Mouse (Mus musculus) heart, embryonic 10.5 days (tissue): Measurements from ENCODE around the gene Nxph4. TPM values are rescaled to one million over a fixed set of nuclear protein-coding genes. Genes with fewer than 3 reads are reported as not detected.

Experiments
- DNase-seq: peaks from one replicate; pipeline ENCODE4 v3.0.0-alpha.2; 2017; ENCODE audit warnings: low spot score
- H3K27ac ChIP-seq: fragments of 300-500 bp; sonication (generic); 2 replicates; pipeline ENCODE4 v1.5.1; 2016; ENCODE audit warnings: mild to moderate bottlenecking
- H3K27me3 ChIP-seq: fragments of 300-500 bp; sonication (generic); 2 replicates; pipeline ENCODE4 v1.6.1; 2016; ENCODE audit warnings: mild to moderate bottlenecking; ENCODE audit not compliant: poor library complexity, insufficient read depth, severe bottlenecking
- H3K36me3 ChIP-seq: fragments of 300-500 bp; sonication (generic); 2 replicates; pipeline ENCODE4 v1.6.1; 2016; ENCODE audit warnings: mild to moderate bottlenecking, moderate library complexity
- H3K4me1 ChIP-seq: fragments of 300-500 bp; sonication (generic); 2 replicates; pipeline ENCODE4 v1.6.1; 2016; ENCODE audit warnings: mild to moderate bottlenecking
- H3K4me3 ChIP-seq: fragments of 300-500 bp; sonication (generic); 2 replicates; pipeline ENCODE4 v1.5.1; 2016; ENCODE audit warnings: mild to moderate bottlenecking, moderate library complexity
- H3K9me3 ChIP-seq: fragments of 300-500 bp; sonication (generic); 2 replicates; pipeline ENCODE4 v1.6.1; 2016; ENCODE audit warnings: mild to moderate bottlenecking, moderate library complexity
- WGBS: fragments of 180-500 bp; shearing (Covaris S2); methylation state at CpG from one replicate; pipeline ENCODE4 v1.1.7; 2016; 5-methylcytosine and 5-hydroxymethylcytosine counted together
- polyA plus RNA-seq: library from polyadenylated mRNA; unstranded; fragments of >200 nt; fragmentation: Nextera tagmentation; extraction: Ambion mirVana; gene quantifications from 2 replicates; pipeline ENCODE4 v1.2.1, GENCODE M21; 2016

Nxph4 gene
- polyA plus RNA-seq, 1 experiment from 2014 or later = 0.33 TPM

DNA sequence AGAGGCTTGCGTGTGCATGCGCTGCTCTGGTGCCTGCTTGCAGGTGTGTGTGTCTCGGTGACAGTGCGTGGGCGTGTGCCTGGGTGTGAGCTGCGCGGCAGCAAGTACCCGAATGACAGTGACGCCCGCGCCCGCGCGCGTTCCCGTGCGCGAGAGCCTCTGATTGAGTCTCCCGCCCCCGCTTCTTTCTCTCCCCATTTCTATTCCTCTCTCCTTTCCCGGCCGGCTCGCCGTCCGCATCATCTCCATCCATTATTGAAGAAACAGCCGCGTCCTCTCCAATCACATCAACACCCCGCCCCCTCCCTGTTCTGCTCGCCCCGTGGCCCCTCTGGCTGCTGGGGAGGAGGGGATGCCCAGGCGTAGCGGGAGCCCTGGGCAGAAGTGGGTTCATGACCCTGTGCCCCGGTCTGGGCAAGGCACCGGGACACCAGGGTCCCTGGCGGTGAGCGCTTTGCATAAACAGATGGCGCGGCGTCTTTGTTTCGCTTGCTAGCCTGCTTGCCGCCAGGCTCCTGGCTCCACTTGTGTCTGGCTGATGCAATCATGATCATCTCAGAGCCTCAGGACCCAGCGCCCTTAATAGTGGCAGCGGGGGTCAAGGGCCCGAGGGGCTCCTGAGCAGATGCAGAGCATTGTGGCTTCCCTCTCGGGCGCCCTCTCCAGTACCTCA lies 22.6 kb downstream of the Nxph4 start:
- under 1% methylated on average over 43 of the region's 46 CpGs for WGBS
- Histone ChIP-seq H3K27me3 (peaks cover 95% of the 10 kb centered on the region), H3K4me1 (peaks cover 89% of the 10 kb centered on the region), H3K4me3 (peak overlapping the region; percentile 63), H3K36me3 (peaks cover 3% of the 10 kb centered on the region; the same call in 1 of the 2 replicates), H3K27ac (peak overlapping the region; percentile 70), H3K9me3 (no peaks in the 10 kb centered on the region)
- no peak for DNase-seq

DNA sequence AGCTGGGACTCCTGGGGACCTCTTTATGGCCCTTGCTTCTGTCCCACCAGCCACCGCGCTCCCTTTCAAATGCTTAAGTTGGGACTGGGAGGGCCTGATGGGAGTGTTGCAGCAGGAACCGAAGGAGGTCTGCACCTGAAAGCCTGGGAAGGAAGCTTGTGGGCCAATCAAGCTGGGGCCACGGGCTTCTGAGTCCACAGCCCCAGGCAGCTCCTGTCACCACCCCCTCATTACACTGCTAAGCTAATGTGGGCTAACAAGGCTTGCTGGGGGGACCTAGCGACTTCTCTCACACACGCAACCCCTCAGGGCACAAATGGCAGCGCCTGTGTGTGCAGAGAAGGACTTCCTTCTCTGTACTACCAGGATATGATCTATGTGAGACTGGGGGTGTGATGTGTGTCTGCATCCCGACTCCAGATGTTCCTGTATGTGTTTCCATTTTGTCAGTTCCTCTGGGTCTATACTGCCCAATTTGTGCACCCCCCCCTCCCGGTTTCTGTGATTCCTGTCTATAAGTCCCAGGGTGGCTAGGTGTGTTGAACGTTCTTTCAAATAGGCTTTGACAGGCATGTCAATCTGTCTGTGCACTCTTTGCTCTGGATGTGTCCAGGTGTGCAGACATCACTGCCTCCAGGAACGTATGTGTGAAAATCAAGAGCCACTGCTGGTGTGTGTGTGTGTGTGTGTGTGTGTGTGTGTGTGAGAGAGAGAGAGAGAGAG lies 23.3 kb downstream of the Nxph4 start:
- 5% methylated on average over 11 of the region's 11 CpGs for WGBS
- peaks cover 96% of the 10 kb centered on the region for H3K27me3 ChIP-seq
- DNase-seq = no peak
- H3K4me3 ChIP-seq = peak overlapping the region; percentile 63
- peaks cover 5% of the 10 kb centered on the region; the same call in 1 of the 2 replicates for H3K36me3 ChIP-seq
- H3K9me3 ChIP-seq = no peaks in the 10 kb centered on the region
- no peak overlapping the region for H3K27ac ChIP-seq
- peaks cover 82% of the 10 kb centered on the region for H3K4me1 ChIP-seq

DNA sequence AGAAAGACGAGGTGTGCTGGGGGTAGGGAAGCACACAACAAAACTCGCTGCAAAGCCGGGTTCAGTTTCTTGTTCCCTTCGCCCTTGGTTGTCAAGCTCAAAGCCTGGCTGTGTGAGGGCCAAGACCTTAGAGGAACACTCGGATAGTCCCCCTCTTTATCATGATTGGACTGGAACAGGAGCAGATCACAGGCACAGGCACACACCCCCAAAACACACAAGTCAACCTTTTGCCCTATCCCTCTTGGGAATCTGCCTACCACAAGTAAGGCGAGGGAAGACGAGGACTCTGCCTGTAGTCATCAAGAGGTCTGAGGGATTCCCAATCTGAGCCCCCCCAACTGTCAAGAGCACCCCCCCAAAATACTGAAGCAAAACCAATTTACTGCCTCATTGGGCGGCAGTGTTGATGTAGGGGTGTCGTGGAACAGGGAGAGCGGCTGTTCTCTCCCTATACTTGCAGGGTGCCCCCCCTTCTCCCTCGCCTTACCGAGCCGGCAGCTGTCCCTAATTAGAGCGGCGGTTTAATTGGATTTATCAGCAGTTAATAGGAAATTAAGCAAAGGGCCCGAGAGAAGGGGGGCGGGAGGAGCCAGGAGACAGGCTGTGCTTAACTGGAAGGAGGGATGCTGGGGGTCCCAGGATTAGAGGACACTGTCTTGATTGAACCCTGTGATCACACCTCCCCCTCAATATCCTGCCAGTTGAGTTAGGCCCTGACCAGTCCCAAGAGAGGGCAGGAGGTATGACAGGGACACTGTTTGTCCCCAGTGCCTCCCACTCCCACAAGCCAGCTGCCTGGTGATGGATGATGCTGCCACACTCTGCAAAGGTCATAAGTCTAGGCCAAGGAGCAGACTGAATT lies 24.3 kb downstream of the Nxph4 start:
- H3K4me1 ChIP-seq = peaks cover 72% of the 10 kb centered on the region
- peaks cover 93% of the 10 kb centered on the region for H3K27me3 ChIP-seq
- H3K27ac ChIP-seq = no peak overlapping the region
- H3K4me3 ChIP-seq = peak overlapping the region; percentile 58
- WGBS = 5% methylated on average over 17 of the region's 17 CpGs
- DNase-seq = no peak
- peaks cover 8% of the 10 kb centered on the region; the same call in 1 of the 2 replicates for H3K36me3 ChIP-seq
- H3K9me3 ChIP-seq = no peaks in the 10 kb centered on the region

DNA sequence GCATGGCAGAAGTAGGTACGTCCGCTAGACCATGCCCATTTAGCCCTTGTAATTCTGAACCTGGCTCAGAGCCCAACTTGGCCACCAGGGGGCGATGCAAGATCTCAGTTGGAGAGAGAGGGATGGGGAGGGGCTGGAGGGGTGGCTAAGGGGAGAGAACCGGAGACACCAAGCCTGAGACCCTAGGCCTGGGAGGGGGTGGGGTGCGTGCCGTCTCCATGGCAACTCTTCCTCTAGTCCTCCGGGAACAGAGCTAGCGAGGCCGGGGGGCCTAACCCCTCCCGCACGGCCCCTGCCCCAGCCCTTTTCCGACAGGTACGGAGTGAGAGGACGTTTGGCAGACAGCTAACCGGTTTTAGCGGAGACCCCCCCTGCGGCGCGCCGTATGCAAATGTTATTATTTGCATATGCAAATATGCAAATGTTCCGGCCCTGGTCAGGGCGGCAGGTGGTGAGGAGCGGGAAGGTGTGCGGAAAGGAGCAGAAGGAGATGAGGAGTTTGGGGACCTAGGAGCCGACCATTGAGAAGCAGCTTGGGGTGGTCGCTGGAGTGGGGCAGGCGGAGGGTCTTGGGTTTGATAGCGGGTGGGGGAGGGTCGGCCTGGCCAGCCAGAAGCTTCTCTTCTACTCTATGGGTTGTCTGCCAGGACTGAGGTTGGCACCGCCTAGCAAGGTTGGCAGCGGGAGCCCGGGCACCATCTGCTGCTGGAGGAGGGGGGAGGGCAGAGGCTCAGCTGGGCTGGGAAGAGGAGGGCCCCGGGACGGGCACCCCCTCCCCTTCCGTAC lies 25.1 kb downstream of the Nxph4 start:
- Histone ChIP-seq H3K27me3 (peaks cover 87% of the 10 kb centered on the region), H3K4me1 (peaks cover 64% of the 10 kb centered on the region), H3K9me3 (no peaks in the 10 kb centered on the region), H3K27ac (no peak overlapping the region; the same call in 1 of the 2 replicates), H3K36me3 (peaks cover 12% of the 10 kb centered on the region; the same call in 1 of the 2 replicates), H3K4me3 (peak overlapping the region; percentile 58)
- DNase-seq = peak; percentile 93
- under 1% methylated on average over 35 of the region's 35 CpGs for WGBS

DNA sequence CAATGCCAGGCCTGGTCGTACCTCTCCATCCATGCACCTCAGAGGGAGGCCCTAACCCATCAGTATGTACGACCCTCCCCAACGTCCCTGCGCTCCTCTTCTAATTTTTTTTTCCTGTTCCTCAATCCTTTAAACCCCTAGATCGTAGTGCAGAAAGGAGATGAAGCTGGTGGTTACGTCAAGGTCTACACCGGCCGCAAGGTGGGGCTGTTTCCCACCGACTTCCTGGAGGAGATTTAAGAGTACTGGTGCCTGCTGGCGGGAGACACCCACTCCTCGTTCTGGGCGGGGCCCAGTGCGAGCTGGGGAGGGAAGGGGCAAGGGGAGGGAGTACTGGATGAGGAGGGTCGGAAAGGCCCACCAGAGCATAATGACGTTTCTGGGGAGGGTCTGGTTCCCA lies 26.1 kb downstream of the Nxph4 start:
- H3K4me1 ChIP-seq = peaks cover 54% of the 10 kb centered on the region
- peak overlapping the region; percentile 58; the same call in 1 of the 2 replicates for H3K4me3 ChIP-seq
- peaks cover 77% of the 10 kb centered on the region for H3K27me3 ChIP-seq
- peaks cover 20% of the 10 kb centered on the region; the same call in 1 of the 2 replicates for H3K36me3 ChIP-seq
- peak; percentile 90 for DNase-seq
- no peaks in the 10 kb centered on the region for H3K9me3 ChIP-seq
- 2% methylated on average over 15 of the region's 15 CpGs for whole genome bisulfite sequencing
- H3K27ac ChIP-seq = no peak overlapping the region

DNA sequence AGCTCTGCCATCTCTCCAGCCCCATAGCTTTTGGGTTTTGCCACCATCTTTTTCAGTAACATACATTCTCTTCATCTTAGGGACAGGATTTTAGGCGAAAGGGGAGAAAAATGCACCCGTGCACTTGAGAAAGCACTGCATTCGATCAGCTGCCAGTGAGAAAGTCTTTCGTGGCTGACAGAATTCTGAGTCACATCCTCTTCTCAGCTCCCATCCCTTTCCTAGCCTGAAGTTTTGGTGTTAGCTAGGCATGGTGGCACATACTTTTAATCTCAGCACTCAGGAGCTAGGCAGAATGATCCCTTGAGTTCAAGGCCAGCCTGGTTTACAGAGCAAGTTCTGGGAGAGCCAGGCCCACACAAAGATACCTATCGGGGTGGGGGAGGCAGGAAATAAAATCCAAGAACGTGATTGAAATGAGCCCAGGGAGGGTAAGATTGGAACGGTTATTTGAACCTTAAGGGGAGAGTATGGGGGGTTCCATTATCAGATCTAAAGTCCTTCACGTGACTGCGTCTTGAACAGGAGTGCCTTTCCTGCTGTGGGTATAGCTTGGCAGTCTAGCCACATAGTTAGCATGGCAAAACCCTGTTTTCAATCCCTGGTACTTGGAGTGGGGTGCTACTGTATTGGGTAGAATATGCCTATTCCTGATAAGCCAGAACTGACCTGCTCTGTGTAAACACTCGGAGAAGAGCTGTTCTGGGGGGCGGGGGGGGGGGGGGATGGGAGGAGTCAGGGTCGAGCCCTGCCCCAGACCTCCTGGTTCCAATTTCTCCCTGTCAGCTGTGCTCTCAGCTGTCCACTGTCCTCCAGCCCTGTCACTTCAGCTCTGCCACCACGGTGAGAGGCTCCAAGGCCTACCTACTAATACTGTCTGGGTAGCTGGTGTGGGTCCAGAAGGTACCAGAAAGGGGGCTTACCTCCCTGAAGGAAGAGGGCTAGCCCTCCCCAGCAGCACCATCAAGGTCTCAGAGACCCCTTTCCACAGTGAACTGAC lies 33.2 kb downstream of the Nxph4 start, which contains the start of gene Stac3:
TSS of gene Stac3 (plus strand) at position 793 of the 1,000 bp plus-strand sequence.
- no peaks in the 10 kb centered on the region for H3K9me3 ChIP-seq
- H3K27me3 ChIP-seq = peaks cover 10% of the 10 kb centered on the region
- 0 out of 2 replicates have a peak, but pooled peaks cover 7% of the 10 kb centered on the region for H3K4me1 ChIP-seq
- no peak within 1 kb of the TSS for H3K4me3 ChIP-seq
- DNase-seq = no peak
- WGBS = 70% methylated on average over 12 of the region's 13 CpGs
- no peak within 1 kb of the TSS for H3K27ac ChIP-seq
- peaks cover 64% of the 10 kb centered on the region for H3K36me3 ChIP-seq

DNA sequence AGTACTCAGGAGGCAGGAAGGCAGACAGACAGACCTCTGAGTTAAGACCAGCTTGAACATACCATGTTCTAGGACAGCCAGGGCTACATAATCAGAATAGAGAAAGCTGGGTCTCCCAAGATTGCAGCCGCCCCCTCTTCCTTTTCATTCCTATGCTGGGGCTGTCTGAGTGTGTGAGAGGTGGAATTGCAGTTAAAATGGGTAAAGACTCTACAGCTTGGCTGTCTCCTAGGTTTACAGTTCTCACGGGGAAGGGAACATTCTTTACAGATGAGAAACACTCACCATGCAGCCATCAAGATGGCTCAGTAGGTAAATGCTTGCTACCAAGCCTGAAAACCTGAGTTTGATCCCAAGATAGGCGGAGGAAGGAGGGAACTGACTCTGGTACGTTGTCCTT lies 34.3 kb downstream of the Nxph4 start:
- H3K9me3 ChIP-seq = no peaks in the 10 kb centered on the region
- H3K4me3 ChIP-seq = no peak overlapping the region
- peaks cover 73% of the 10 kb centered on the region for H3K36me3 ChIP-seq
- no peak overlapping the region for H3K27ac ChIP-seq
- DNase-seq = no peak
- H3K27me3 ChIP-seq = 0 out of 2 replicates have a peak, but pooled peaks cover 1% of the 10 kb centered on the region
- 0 out of 2 replicates have a peak, but pooled peaks cover 7% of the 10 kb centered on the region for H3K4me1 ChIP-seq
- WGBS = 88% methylated on average over 4 of the region's 4 CpGs

DNA sequence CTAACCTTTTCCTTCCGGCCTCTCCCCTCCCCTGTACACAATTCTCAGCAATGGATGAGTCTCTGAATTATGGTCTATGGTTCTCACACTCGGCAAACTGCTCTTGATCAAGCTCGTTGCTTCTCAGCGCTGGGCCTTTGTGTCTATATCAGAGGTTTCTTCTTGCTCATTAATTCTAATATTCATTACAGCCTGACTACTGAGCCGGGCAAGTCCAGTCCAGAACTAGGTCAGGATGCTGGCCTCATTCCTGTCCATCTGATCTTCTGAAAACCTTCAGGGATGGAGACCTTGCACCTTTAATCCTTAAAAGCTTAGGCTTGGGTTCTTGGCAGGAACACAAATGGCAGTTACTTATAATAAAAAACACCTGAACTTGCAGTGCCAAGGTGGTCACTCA lies 34.8 kb downstream of the Nxph4 start:
- H3K9me3 ChIP-seq = no peaks in the 10 kb centered on the region
- no peaks in the 10 kb centered on the region for H3K27me3 ChIP-seq
- 0 out of 2 replicates have a peak, but pooled peaks cover 7% of the 10 kb centered on the region for H3K4me1 ChIP-seq
- no peak overlapping the region for H3K27ac ChIP-seq
- no peak overlapping the region for H3K4me3 ChIP-seq
- no peak for DNase-seq
- 91% methylated on average over 5 of the region's 5 CpGs for WGBS
- H3K36me3 ChIP-seq = peaks cover 76% of the 10 kb centered on the region

DNA sequence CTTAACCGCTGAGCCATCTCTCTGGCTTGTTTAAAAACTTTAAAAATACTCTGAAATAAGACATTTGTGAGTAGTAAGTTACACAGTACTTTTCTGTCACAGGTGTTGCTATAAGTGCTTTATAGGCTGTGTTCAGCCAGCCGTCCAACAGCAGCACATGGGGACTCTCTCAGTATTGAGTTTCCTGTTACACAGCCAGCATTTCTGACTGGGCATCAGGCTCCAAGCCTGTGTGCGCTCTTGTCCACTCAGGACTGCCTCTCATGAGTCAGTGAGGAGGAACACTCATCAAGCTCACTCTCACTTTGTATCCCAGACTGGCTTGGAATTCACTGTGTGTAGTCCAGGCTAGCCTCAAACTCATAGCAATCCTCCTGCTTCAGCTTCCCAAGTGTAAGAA lies 38.2 kb downstream of the Nxph4 start:
- no peak overlapping the region for H3K4me3 ChIP-seq
- no peaks in the 10 kb centered on the region for H3K27me3 ChIP-seq
- peaks cover 94% of the 10 kb centered on the region for H3K36me3 ChIP-seq
- WGBS = 92% methylated on average over 3 of the region's 3 CpGs
- H3K27ac ChIP-seq = no peak overlapping the region
- no peaks in the 10 kb centered on the region for H3K9me3 ChIP-seq
- H3K4me1 ChIP-seq = no peaks in the 10 kb centered on the region
- DNase-seq = no peak

DNA sequence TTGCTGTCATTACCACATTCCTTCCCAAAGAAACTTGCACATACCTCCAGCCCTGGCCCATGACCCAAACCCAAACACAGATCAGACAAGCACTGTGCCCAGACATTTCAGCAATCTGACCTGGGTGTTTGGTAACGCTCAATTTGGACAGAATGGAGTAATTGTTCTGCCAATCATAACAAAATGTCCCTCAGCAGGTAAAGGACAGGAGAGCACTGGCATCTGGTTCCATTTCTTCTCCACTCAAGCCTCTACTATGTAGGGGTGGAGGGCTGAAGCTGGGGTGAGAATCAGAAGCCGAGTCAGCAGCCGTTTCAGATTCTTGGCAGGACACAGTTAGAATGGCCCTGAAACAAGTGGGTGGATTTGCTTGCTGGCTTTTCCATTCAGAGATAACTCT lies 42.2 kb downstream of the Nxph4 start:
- Histone ChIP-seq H3K27ac (no peak overlapping the region), H3K4me3 (no peak overlapping the region), H3K9me3 (no peaks in the 10 kb centered on the region), H3K4me1 (no peaks in the 10 kb centered on the region), H3K27me3 (no peaks in the 10 kb centered on the region), H3K36me3 (peaks cover 93% of the 10 kb centered on the region)
- no peak for DNase-seq
- 87% methylated on average over 3 of the region's 3 CpGs for WGBS

DNA sequence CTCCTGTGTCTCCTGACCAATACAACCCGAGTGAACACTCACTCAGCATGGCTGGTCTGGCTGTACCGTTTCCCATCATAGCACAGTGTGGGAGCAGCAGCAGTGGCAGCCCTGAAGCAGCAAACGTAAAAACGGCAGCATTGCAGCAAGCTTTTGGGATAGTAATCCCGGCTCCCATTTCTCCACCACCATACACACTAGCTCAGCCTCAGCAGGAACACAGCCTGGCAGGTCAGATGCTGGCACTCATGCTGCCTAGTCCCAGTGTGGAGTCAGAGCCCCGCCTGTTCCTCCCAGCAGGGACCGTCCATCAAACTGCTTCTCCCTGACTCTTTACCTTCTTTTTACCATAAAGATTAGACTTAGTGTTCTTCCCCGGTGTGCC lies 43.2 kb downstream of the Nxph4 start:
- no peak for DNase-seq
- peaks cover 89% of the 10 kb centered on the region for H3K36me3 ChIP-seq
- WGBS = 80% methylated on average over 8 of the region's 8 CpGs
- no peaks in the 10 kb centered on the region for H3K9me3 ChIP-seq
- H3K4me1 ChIP-seq = no peaks in the 10 kb centered on the region
- H3K4me3 ChIP-seq = no peak overlapping the region
- no peaks in the 10 kb centered on the region for H3K27me3 ChIP-seq
- H3K27ac ChIP-seq = no peak overlapping the region
